Mouse (Mus musculus): ENCODE measurements at regions not wholly inside any gene's neighbourhood (a gene's known extent, or its start where the extent isn't known, plus 50 kb on each side); places are given as distances from the start of the nearest gene placed in this dataset.

DNA sequence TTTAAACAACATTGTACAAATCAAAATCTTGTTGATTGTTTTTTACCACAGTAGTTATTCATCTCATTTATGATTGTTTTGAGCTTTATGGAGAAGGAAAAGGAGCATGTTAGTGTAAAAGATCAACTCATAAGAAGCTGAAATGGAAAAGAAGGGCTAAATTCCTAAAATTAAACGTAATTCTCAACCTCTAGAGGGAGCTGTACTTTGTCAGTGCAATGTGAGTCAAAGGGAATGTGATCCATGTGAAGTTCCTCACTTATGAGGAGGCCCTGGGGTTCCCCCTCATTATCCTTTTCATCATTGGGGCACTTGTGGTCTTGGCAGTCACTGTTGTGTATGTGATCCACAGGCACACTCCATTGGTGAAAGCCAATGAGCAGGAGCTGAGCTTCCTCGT lies 54.0 kb upstream of the Vmn2r7 start:
- H3K9me3 ChIP-seq = no peaks in the 10 kb centered on the region
- no peaks in the 10 kb centered on the region for H3K36me3 ChIP-seq
- no peak overlapping the region for H3K4me3 ChIP-seq
- 67% methylated on average over 2 of the region's 2 CpGs for WGBS
- no peak overlapping the region for H3K27ac ChIP-seq (replicated peaks)
- H3K4me2 ChIP-seq = no peak overlapping the region
- no peaks in the 10 kb centered on the region for H3K27me3 ChIP-seq
- H3K4me1 ChIP-seq (replicated peaks) = no peaks in the 10 kb centered on the region
- H3K9ac ChIP-seq = no peak overlapping the region
- no peak for ATAC-seq (ENCODE audit: low FRiP score, low read depth)

GRCm38 (mm10) chr3:64901317-64901892 lies 56.8 kb upstream of the Vmn2r7 start:
- no peaks in the 10 kb centered on the region for H3K36me3 ChIP-seq
- no peak for ATAC-seq (ENCODE audit: low FRiP score, low read depth)
- no peak overlapping the region for H3K27ac ChIP-seq (replicated peaks)
- H3K4me3 ChIP-seq = no peak overlapping the region
- H3K9me3 ChIP-seq = no peaks in the 10 kb centered on the region
- 55% methylated on average over 2 of the region's 2 CpGs for WGBS
- no peak overlapping the region for H3K4me2 ChIP-seq
- no peaks in the 10 kb centered on the region for H3K27me3 ChIP-seq
- H3K4me1 ChIP-seq (replicated peaks) = no peaks in the 10 kb centered on the region
- H3K9ac ChIP-seq = no peak overlapping the region

GRCm38 (mm10) chr3:64949307-64949706 lies 104.7 kb upstream of the Vmn2r7 start:
- Histone ChIP-seq H3K27ac (replicated peaks) (no peak overlapping the region), H3K4me3 (peak overlapping the region; percentile 43), H3K36me3 (no peaks in the 10 kb centered on the region), H3K27me3 (no peaks in the 10 kb centered on the region), H3K9ac (peak overlapping the region; percentile 53), H3K4me2 (peak overlapping the region; percentile 79), H3K9me3 (no peaks in the 10 kb centered on the region), H3K4me1 (replicated peaks) (peaks cover 7% of the 10 kb centered on the region)
- WGBS = 10% methylated on average over 16 of the region's 16 CpGs
- peak; percentile 51; the same call in 1 of the 2 replicates for ATAC-seq (ENCODE audit: low FRiP score, low read depth)

- no peak overlapping the region for H3K27ac ChIP-seq (replicated peaks)
- H3K4me2 ChIP-seq = no peak overlapping the region
- H3K4me1 ChIP-seq (replicated peaks) = no peaks in the 10 kb centered on the region
- no peaks in the 10 kb centered on the region for H3K9me3 ChIP-seq
- H3K4me3 ChIP-seq = no peak overlapping the region
- H3K9ac ChIP-seq = no peak overlapping the region
- no peaks in the 10 kb centered on the region for H3K36me3 ChIP-seq
- ATAC-seq (ENCODE audit: low FRiP score, low read depth) = peak; percentile 63; the same call in 1 of the 2 replicates
- WGBS = 81% methylated on average over 5 of the region's 5 CpGs
- H3K27me3 ChIP-seq = no peaks in the 10 kb centered on the region
Observed at GRCm38 (mm10) chr3:64964667-64965415, 120.3 kb upstream of the Vmn2r7 start.

DNA sequence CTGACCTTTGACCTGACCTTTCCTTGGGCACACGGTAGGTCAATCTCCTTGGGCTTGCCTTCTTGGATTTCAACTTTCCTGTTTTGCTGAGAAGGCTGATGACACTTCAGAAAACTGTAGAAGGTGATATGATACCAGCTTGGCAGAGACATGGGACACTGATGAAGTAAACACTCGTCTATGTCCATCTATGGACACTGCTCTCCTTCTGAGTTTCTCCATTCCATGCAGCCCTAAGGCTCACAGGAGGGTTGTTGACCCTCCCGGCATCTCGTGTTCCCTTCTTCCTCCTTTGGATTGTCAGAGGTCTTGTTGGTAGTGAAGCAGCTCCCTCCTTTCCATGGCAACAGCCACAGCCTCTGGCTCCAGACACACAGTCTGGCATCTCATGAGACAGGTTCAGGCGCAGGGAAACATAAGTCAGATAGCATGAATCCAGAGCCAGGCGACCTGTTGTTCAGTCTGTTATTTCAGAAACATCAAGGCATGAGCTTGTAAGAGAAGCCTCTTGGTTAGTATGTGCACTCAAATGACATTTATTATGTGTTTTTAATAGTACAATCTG lies 120.9 kb upstream of the Vmn2r7 start:
- H3K4me1 ChIP-seq (replicated peaks) = no peaks in the 10 kb centered on the region
- H3K36me3 ChIP-seq = no peaks in the 10 kb centered on the region
- H3K27me3 ChIP-seq = no peaks in the 10 kb centered on the region
- no peak overlapping the region for H3K4me2 ChIP-seq
- H3K9ac ChIP-seq = no peak overlapping the region
- peak; percentile 38; the same call in 1 of the 2 replicates for ATAC-seq (ENCODE audit: low FRiP score, low read depth)
- H3K4me3 ChIP-seq = no peak overlapping the region
- 63% methylated on average over 6 of the region's 6 CpGs for WGBS
- no peaks in the 10 kb centered on the region for H3K9me3 ChIP-seq
- H3K27ac ChIP-seq (replicated peaks) = no peak overlapping the region

DNA sequence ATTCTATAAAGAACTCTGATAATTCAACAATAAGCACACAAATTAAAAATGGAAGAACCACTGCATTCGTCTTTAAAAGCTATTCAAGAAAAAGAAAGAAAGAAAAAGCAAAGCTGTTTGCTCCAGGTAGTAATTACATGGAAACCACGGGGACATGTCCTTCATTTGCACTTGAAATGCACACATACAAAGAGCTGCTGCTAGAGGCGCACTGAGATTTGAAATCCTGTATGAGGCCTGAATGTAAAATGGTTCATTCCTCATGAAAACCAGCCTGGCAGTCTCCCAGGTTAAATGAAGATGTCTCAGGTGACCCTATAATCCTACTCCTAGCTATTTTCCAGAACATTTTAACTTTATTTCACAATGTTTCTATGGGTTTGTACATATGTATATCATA lies 123.7 kb upstream of the Vmn2r7 start:
- ATAC-seq (ENCODE audit: low FRiP score, low read depth) = no peak
- Histone ChIP-seq H3K4me3 (no peak overlapping the region), H3K9me3 (no peaks in the 10 kb centered on the region), H3K27me3 (no peaks in the 10 kb centered on the region), H3K4me1 (replicated peaks) (no peaks in the 10 kb centered on the region), H3K4me2 (no peak overlapping the region), H3K36me3 (no peaks in the 10 kb centered on the region), H3K9ac (no peak overlapping the region), H3K27ac (replicated peaks) (no peak overlapping the region)
- WGBS = 49% methylated on average over 3 of the region's 3 CpGs

- WGBS = 57% methylated on average over 2 of the region's 2 CpGs
- Histone ChIP-seq H3K27me3 (no peaks in the 10 kb centered on the region), H3K27ac (replicated peaks) (no peak overlapping the region), H3K9me3 (no peaks in the 10 kb centered on the region), H3K36me3 (no peaks in the 10 kb centered on the region), H3K4me1 (replicated peaks) (no peaks in the 10 kb centered on the region), H3K9ac (no peak overlapping the region), H3K4me2 (no peak overlapping the region), H3K4me3 (no peak overlapping the region)
- ATAC-seq (ENCODE audit: low FRiP score, low read depth) = peak; percentile 51; the same call in 1 of the 2 replicates
Observed at GRCm38 (mm10) chr3:64984369-64984768, 124.8 kb upstream of the Kcnab1 start.

GRCm38 (mm10) chr3:64987665-64988064 lies 121.5 kb upstream of the Kcnab1 start:
- Histone ChIP-seq H3K27ac (replicated peaks) (no peak overlapping the region), H3K4me3 (no peak overlapping the region), H3K9ac (no peak overlapping the region), H3K36me3 (no peaks in the 10 kb centered on the region), H3K27me3 (no peaks in the 10 kb centered on the region), H3K4me2 (no peak overlapping the region), H3K9me3 (no peaks in the 10 kb centered on the region), H3K4me1 (replicated peaks) (no peaks in the 10 kb centered on the region)
- WGBS = 77% methylated on average over 1 of the region's 1 CpGs
- no peak for ATAC-seq (ENCODE audit: low FRiP score, low read depth)

- Histone ChIP-seq H3K27me3 (no peaks in the 10 kb centered on the region), H3K4me2 (no peak overlapping the region), H3K4me1 (replicated peaks) (no peaks in the 10 kb centered on the region), H3K4me3 (no peak overlapping the region), H3K9ac (no peak overlapping the region), H3K27ac (replicated peaks) (no peak overlapping the region), H3K9me3 (no peaks in the 10 kb centered on the region), H3K36me3 (no peaks in the 10 kb centered on the region)
- WGBS = 78% methylated on average over 4 of the region's 4 CpGs
- no peak for ATAC-seq (ENCODE audit: low FRiP score, low read depth)
Observed at GRCm38 (mm10) chr3:64996451-64996850, 112.7 kb upstream of the Kcnab1 start.

DNA sequence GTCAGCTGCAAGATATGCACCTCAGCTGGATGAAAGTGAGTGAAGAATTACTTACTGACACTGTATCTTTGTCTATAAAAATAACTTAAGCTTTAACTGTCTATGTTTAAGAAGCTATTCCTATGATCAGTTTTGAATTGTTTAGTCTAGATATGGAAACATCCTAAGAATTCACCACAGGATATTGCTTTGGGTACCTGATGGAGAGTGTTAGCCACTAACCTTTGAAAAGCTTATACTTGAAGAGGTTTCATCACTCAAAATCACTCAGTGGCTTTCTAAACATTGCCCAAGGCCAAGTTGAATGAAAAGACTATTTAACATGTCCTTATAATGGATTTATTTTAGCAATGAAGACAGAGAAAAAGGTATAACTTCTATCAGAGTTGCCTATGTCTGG lies 111.6 kb upstream of the Kcnab1 start:
- H3K27ac ChIP-seq (replicated peaks) = no peak overlapping the region
- H3K4me3 ChIP-seq = no peak overlapping the region

GRCm38 (mm10) chr3:65001131-65001530 lies 108.1 kb upstream of the Kcnab1 start:
- H3K27me3 ChIP-seq = no peaks in the 10 kb centered on the region
- no peak overlapping the region for H3K27ac ChIP-seq (replicated peaks)
- H3K36me3 ChIP-seq = no peaks in the 10 kb centered on the region
- H3K9me3 ChIP-seq = no peaks in the 10 kb centered on the region
- WGBS = 79% methylated on average over 4 of the region's 4 CpGs
- no peaks in the 10 kb centered on the region for H3K4me1 ChIP-seq (replicated peaks)
- no peak overlapping the region for H3K4me3 ChIP-seq
- H3K4me2 ChIP-seq = no peak overlapping the region
- no peak overlapping the region for H3K9ac ChIP-seq
- no peak for ATAC-seq (ENCODE audit: low FRiP score, low read depth)

More for the DNA sequence above, 111.6 kb upstream of the Kcnab1 start:
- ATAC-seq (ENCODE audit: low FRiP score, low read depth) = no peak
- Histone ChIP-seq H3K9ac (no peak overlapping the region), H3K27me3 (no peaks in the 10 kb centered on the region), H3K4me2 (no peak overlapping the region), H3K4me1 (replicated peaks) (no peaks in the 10 kb centered on the region), H3K9me3 (no peaks in the 10 kb centered on the region), H3K36me3 (no peaks in the 10 kb centered on the region)

DNA sequence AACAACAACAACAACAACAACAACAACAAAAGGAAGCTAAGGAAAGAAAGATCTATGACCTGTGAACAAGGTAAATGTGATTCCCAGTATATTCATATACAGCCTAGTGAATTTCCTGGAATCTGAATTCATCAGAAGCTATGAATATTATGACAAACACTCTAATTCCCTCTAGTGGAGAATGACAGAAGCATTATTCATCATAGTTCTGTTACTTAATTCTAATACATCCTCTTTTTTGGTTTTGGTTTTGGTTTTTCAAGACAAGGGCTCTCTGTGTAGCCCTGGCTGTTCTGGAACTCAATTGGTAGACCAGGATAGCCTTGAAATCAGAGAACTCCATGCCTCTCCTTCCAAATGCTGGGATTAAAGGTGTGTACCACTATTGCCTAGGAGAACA lies 106.6 kb upstream of the Kcnab1 start:
- Histone ChIP-seq H3K4me1 (replicated peaks) (no peaks in the 10 kb centered on the region), H3K9me3 (no peaks in the 10 kb centered on the region), H3K4me2 (no peak overlapping the region), H3K27me3 (no peaks in the 10 kb centered on the region), H3K27ac (replicated peaks) (no peak overlapping the region), H3K4me3 (no peak overlapping the region), H3K9ac (no peak overlapping the region), H3K36me3 (no peaks in the 10 kb centered on the region)
- ATAC-seq (ENCODE audit: low FRiP score, low read depth) = no peak
